Comparison of ENCODE assay signal across 17 mouse cellular contexts in genomic region chr7:19928486-19928885, GRCm38 (mm10). TPM values are rescaled to one million over a fixed set of nuclear protein-coding genes. Genes with fewer than 3 reads are reported as not detected.
"Had no signal": no experiment of that assay in that cellular context is flagged by ENCODE, and none has a peak within 500 bp of the region (broad histone marks: within the 10 kb centered on the region; RNA-seq: fewer than 3 reads in every experiment).

No protein-coding gene starts in this region.

- H3K36me3 ChIP-seq: limb, embryonic 13.5 days; midbrain, embryonic 15.5 days; neural tube, embryonic 13.5 days had no signal

- DNase-seq: kidney, adult 9 months; kidney, postnatal 4 days; lung, embryonic 14.5 days; lung, postnatal 10 days; lung, postnatal 4 days; retina, postnatal 1 day; thymus, postnatal 14 days had no signal

- H3K27ac ChIP-seq: kidney, postnatal 0 days; layer of hippocampus, adult 2 months; limb, embryonic 13.5 days; midbrain, embryonic 15.5 days; neural tube, embryonic 13.5 days had no signal

- H3K4me3 ChIP-seq: layer of hippocampus, adult 2 months; limb, embryonic 13.5 days; midbrain, embryonic 15.5 days; neural tube, embryonic 13.5 days had no signal

- H3K27me3 ChIP-seq: midbrain, embryonic 15.5 days had no signal

RNA-seq across cellular contexts. Expression of gene Igsf23, which starts 22.1 kb away (rescaled TPM):
- polyA plus RNA-seq: midbrain, embryonic 15.5 days; neural tube, embryonic 13.5 days had no signal

RNA-seq across cellular contexts. Expression of gene Ceacam20, which starts 36.7 kb away (rescaled TPM):
- polyA plus RNA-seq: kidney, postnatal 0 days; limb, embryonic 13.5 days; liver, embryonic 11.5 days; liver, embryonic 16.5 days; lung, embryonic 14.5 days; midbrain, embryonic 11.5 days; midbrain, embryonic 15.5 days; neural tube, embryonic 13.5 days; urinary bladder, adult 2 months had no signal

RNA-seq across cellular contexts. Expression of gene Ceacam19, which starts 40.7 kb away (rescaled TPM):
- polyA plus RNA-seq: intestine, postnatal 0 days; liver, embryonic 11.5 days; liver, embryonic 16.5 days; lung, embryonic 14.5 days; midbrain, embryonic 11.5 days; midbrain, embryonic 15.5 days; neural tube, embryonic 13.5 days had no signal
